In the genomic region with DNA sequence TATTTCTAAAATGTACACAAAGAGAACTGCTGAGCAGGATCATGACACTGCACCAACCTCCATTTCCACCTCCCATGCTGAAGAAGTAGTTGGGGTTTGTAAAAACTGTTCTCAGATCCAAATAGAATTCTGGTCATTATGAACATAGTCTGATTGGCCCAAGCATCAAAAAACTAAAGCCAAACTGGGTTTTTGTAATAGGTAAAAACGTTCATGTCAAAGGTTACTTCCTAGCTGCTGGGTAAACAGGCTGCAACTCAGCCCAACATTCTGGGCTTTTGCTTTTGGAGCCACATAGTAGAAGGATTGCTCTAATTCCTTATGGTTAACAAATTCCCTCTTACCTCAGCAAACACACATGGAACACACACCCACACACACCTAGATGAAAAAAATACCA, we compare ENCODE assay signal across 23 mouse cellular contexts. TPM values are rescaled to one million over a fixed set of nuclear protein-coding genes. Genes with fewer than 3 reads are reported as not detected.
DNase-seq lines count a peak whose midpoint lies in the region; ATAC-seq and TF ChIP-seq lines count a peak whose summit lies in the region.
"Had no signal": no experiment of that assay in that cellular context is flagged by ENCODE, and none has a peak within 500 bp of the region (broad histone marks: within the 10 kb centered on the region; RNA-seq: fewer than 3 reads in every experiment).

No protein-coding gene starts in this region.

- peak; percentile 94 for DNase-seq in liver, adult 2 months (ENCODE audit: extremely low read depth, low read depth, low spot score)
- no peak for DNase-seq in liver, postnatal 0 days
- no peak for DNase-seq in liver
- DNase-seq: adrenal gland, adult 2 months; adrenal gland, adult 8-10 months; adrenal gland, postnatal 10 days; adrenal gland, postnatal 14 days; adrenal gland, postnatal 25 days; adrenal gland, postnatal 36 days; B cell, adult 2 months; cerebellum, adult 11 months; cerebellum, adult 11-12 months; cerebellum, adult 18-20 months had no signal

- TF ChIP-seq POLR2A in liver, adult 2 months (IDR thresholded peaks at IDR 0.05; ENCODE audit: extremely low read depth, insufficient read depth, low read length), result no peak

- H3K4me1 ChIP-seq in liver, adult 2 months (ENCODE audit: control insufficient read depth, insufficient read depth, low read length), result peaks cover 16% of the 10 kb centered on the region
- no peaks in the 10 kb centered on the region for H3K4me1 ChIP-seq in liver, embryonic 12.5 days
- peaks cover 7% of the 10 kb centered on the region; the same call in 1 of the 2 replicates for H3K4me1 ChIP-seq in liver, postnatal 0 days (ENCODE audit: insufficient read depth)

- peak overlapping the region; percentile 89 for H3K27ac ChIP-seq in liver, adult 2 months (replicated peaks; ENCODE audit: insufficient read depth, low read depth, low read length)
- H3K27ac ChIP-seq in liver, embryonic 12.5 days, result no peak overlapping the region
- peak overlapping the region; percentile 69 for H3K27ac ChIP-seq in liver, postnatal 0 days (ENCODE audit: low read depth)

- H3K4me3 ChIP-seq in liver, adult 2 months (ENCODE audit: insufficient read depth, low read depth, low read length), result no peak overlapping the region
- no peak overlapping the region for H3K4me3 ChIP-seq in liver, embryonic 12.5 days
- H3K4me3 ChIP-seq in liver, postnatal 0 days (ENCODE audit: low read depth, low read length), result no peak overlapping the region

- H3K36me3 ChIP-seq in liver, adult 2 months (ENCODE audit: control insufficient read depth, insufficient read depth, low read length), result no peaks in the 10 kb centered on the region
- no peaks in the 10 kb centered on the region for H3K36me3 ChIP-seq in liver, embryonic 12.5 days
- H3K36me3 ChIP-seq in liver, postnatal 0 days (replicated peaks; ENCODE audit: insufficient read depth, low read length), result no peaks in the 10 kb centered on the region
- H3K36me3 ChIP-seq: G1E had no signal

- no peaks in the 10 kb centered on the region for H3K27me3 ChIP-seq in liver, adult 2 months (ENCODE audit: control insufficient read depth, insufficient read depth, low read length)
- no peaks in the 10 kb centered on the region for H3K27me3 ChIP-seq in liver, embryonic 12.5 days (replicated peaks)
- no peaks in the 10 kb centered on the region for H3K27me3 ChIP-seq in liver, postnatal 0 days (ENCODE audit: insufficient read depth, low read length)
- H3K27me3 ChIP-seq: Patski had no signal

- TF ChIP-seq CTCF in liver, adult 2 months (IDR thresholded peaks at IDR 0.05; ENCODE audit: low read depth, low read length), result no peak
- no peak for TF ChIP-seq CTCF in liver, postnatal 0 days (IDR thresholded peaks at IDR 0.05; ENCODE audit: low read depth)

- ATAC-seq in liver, embryonic 12.5 days, result no peak
- ATAC-seq in liver, postnatal 0 days, result no peak
- ATAC-seq: activated CD4-positive, CD25-positive, alpha-beta regulatory T cell, adult 4 months; CD4-positive, CD25-positive, alpha-beta regulatory T cell, adult 4 months; Patski had no signal

- H3K79me2 ChIP-seq in liver, adult 2 months (ENCODE audit: control insufficient read depth, insufficient read depth, low read length), result no peaks in the 10 kb centered on the region

- TF ChIP-seq EP300 in liver, postnatal 0 days (IDR thresholded peaks at IDR 0.05; ENCODE audit: low read depth), result no peak

- WGBS in liver, adult 2 months, result 8% methylated on average over 1 of the region's 1 CpGs
- WGBS in liver, embryonic 12.5 days (ENCODE audit: insufficient replicate concordance), result 37% methylated on average over 1 of the region's 1 CpGs
- WGBS in liver, postnatal 0 days (ENCODE audit: insufficient replicate concordance), result 35% methylated on average over 1 of the region's 1 CpGs

- no peak overlapping the region for H3K9ac ChIP-seq in liver, adult 2 months (ENCODE audit: low read depth, low read length)
- H3K9ac ChIP-seq in liver, embryonic 12.5 days, result no peak overlapping the region
- H3K9ac ChIP-seq in liver, postnatal 0 days (replicated peaks), result no peak overlapping the region

- H3K4me2 ChIP-seq in liver, embryonic 12.5 days, result no peak overlapping the region
- H3K4me2 ChIP-seq in liver, postnatal 0 days (ENCODE audit: low read depth, low read length), result no peak overlapping the region

- peaks cover 12% of the 10 kb centered on the region; the same call in 1 of the 2 replicates for H3K9me3 ChIP-seq in liver, embryonic 12.5 days (replicated peaks)
- 0 out of 2 replicates have a peak, but pooled peaks cover 3% of the 10 kb centered on the region for H3K9me3 ChIP-seq in liver, postnatal 0 days (ENCODE audit: low read length)
- H3K9me3 ChIP-seq: G1E had no signal

RNA-seq across cellular contexts. Expression of gene Cyp2d40, which starts 15.8 kb away (rescaled TPM):
- total RNA-seq in liver, adult 2 months (2014; rRNA removed), result 44.7 and 107 TPM in 2 replicates
- polyA plus RNA-seq in liver, adult 2 months (2012; rRNA removed), result 144 and 145 TPM in 2 replicates
- polyA plus RNA-seq in liver, embryonic 12.5 days (2016; fragmentation: Nextera tagmentation; extraction: Ambion mirVana), result not detected in 2 replicates
- polyA plus RNA-seq in liver, postnatal 0 days (2015; fragmentation: Nextera tagmentation; extraction: Ambion mirVana), result 0.83 and 1.3 TPM in 2 replicates
- total RNA-seq: adrenal gland, adult 18-20 months; adrenal gland, adult 8-10 months; adrenal gland, postnatal 25 days; adrenal gland, postnatal 36 days; CH12.LX; ES-E14; G1E; MEL had no signal
- polyA plus RNA-seq: activated CD4-positive, CD25-positive, alpha-beta regulatory T cell, adult 4 months; C2C12; CD4-positive, CD25-positive, alpha-beta regulatory T cell, adult 4 months; G1E; Patski had no signal

RNA-seq across cellular contexts. Expression of gene Cyp2d26, which starts 46.0 kb away (rescaled TPM):
- total RNA-seq in liver, adult 2 months (2014; rRNA removed), result 1,175 and 1,183 TPM in 2 replicates
- 1,819 and 2,020 TPM in 2 replicates for polyA plus RNA-seq in liver, adult 2 months (2012; rRNA removed)
- 2.7 and 3.9 TPM in 2 replicates for polyA plus RNA-seq in liver, embryonic 12.5 days (2016; fragmentation: Nextera tagmentation; extraction: Ambion mirVana)
- polyA plus RNA-seq in liver, postnatal 0 days (2015; fragmentation: Nextera tagmentation; extraction: Ambion mirVana), result 615 and 644 TPM in 2 replicates
- total RNA-seq: adrenal gland, postnatal 25 days; CH12.LX; ES-E14; MEL had no signal
- polyA plus RNA-seq: C2C12, G1E, Patski had no signal

Comparison
In these comparisons a context has a peak if more than half of its experiments do, and no peak if none do; other contexts are left out.
1. RNA of gene Cyp2d40, which starts 15.8 kb away (polyA plus RNA-seq): 144 to 145 TPM in liver, adult 2 months; 0.83 to 1.3 TPM in liver, postnatal 0 days and not detected in liver, embryonic 12.5 days; every median in the first group is over 10 times any median in the second.
2. RNA of gene Cyp2d26, which starts 46.0 kb away (polyA plus RNA-seq): 1,819 to 2,020 TPM in liver, adult 2 months and 615 to 644 TPM in liver, postnatal 0 days; 2.7 to 3.9 TPM in liver, embryonic 12.5 days; every median in the first group is over 100 times any median in the second.